Mouse (Mus musculus): ENCODE measurements around the gene Cyp2w1.

DNA sequence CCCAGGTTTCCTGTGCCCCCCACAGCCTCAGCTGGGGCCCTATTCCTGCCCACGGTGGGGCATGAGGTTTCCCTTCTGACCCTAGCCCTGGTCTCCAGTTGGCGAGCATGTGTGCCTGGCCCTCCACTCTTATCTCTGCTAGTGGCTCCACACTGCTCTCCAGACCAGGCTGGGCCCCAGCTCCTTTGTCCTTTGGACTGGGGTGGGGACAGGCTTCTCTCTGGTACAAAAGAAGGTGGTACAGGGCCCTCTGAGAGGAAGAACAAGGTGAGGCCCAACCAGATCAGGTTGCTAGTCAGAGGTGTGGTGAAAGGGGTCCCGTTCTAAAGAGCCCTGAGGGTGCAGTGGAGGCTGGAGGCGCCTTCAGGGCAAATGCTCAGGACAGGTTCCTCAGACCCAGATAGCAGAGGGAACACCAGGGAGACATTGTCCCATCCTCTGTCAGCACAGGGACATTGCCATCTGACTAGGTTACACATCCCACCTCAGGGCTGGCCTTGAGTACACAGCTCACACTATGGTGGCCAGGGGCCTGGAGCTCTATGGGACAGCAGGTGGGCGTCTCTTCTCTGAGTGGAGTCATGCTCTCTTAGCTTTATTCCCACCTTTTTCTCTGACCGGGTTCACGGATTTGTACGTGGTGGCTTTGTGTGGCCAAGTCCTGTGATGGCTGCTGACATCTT is 19.7 kb upstream of the Cyp2w1 start:
- TF ChIP-seq CTCF (IDR thresholded peaks at IDR 0.05; ENCODE audit: low read depth, low read length) (no peak), TAL1 (conservative IDR thresholded peaks at IDR 0.05; ENCODE audit: low read depth, low read length) (no peak)
